Mouse (Mus musculus): ENCODE measurements around the gene Ndufc1. TPM values are rescaled to one million over a fixed set of nuclear protein-coding genes. Genes with fewer than 3 reads are reported as not detected.

Ndufc1 gene
- polyA plus RNA-seq, 2 experiments, result 150 to 493 TPM

DNA sequence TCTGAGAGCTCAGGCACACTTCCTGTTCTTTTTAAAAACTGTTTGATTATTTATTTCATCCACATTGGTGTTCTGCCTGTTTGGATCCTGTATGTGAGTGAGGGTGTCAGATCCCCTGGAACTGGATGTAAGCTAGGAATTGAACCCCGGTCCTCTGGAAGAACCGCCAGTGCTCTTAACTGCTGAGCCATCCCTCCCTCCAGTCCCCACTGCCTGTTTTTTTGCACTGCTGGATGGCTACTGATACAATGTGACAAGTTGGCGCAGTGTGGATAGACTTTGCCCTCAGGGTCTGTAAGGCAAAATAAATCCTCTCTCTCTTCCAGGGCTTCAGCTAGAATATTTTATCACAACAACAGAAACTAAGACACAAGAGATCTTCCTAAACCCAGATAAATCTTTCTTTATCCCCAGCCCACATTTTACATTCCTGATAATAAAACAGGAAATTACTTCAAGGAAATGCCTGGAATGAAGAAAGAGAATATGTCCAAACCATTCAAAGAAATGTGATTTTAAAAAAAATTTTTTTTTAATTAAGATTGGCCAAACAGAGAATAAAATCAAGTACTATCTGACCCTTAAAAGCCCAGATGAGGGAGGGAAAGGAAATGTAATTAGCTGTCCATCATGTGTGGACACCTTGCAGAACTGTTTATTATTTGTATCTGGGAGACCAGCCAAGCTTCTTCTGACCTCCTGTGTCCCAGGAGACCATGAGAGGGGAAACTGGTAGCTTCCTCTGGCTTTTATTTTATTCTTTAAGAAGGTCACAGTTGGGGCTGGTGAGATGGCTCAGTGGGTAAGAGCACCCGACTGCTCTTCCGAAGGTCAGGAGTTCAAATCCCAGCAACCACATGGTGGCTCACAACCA lies 28.8 kb downstream of the Ndufc1 start:
- WGBS (ENCODE audit: insufficient replicate concordance), result 68% methylated on average over 5 of the region's 5 CpGs
- Histone ChIP-seq H3K4me2 (ENCODE audit: low read depth) (no peak overlapping the region), H3K27ac (no peak overlapping the region), H3K27me3 (ENCODE audit: control insufficient read depth, insufficient read depth, low read length) (no peaks in the 10 kb centered on the region), H3K36me3 (replicated peaks; ENCODE audit: control insufficient read depth, insufficient read depth, low read depth) (no peaks in the 10 kb centered on the region), H3K9ac (replicated peaks) (no peak overlapping the region), H3K4me3 (ENCODE audit: insufficient read depth in 1 of 2, low read depth in 2 of 2, low read length in 2 of 2) (no peak overlapping the region), H3K4me1 (replicated peaks; ENCODE audit: control insufficient read depth in 2 of 2, insufficient read depth in 2 of 2, low read length in 1 of 2) (peaks cover 8 to 22% of the 10 kb centered on the region in 2 experiments), H3K9me3 (ENCODE audit: control insufficient read depth, low read length) (no peaks in the 10 kb centered on the region)
- TF ChIP-seq EP300 (IDR thresholded peaks at IDR 0.05; ENCODE audit: low read depth), result no peak
- TF ChIP-seq CTCF (IDR thresholded peaks at IDR 0.05; ENCODE audit: low read depth), result no peak
- ATAC-seq (ENCODE audit: insufficient read depth), result no peak
- DNase-seq (ENCODE audit: low read depth in 3 of 3, low spot score in 3 of 3), result no peak

DNA sequence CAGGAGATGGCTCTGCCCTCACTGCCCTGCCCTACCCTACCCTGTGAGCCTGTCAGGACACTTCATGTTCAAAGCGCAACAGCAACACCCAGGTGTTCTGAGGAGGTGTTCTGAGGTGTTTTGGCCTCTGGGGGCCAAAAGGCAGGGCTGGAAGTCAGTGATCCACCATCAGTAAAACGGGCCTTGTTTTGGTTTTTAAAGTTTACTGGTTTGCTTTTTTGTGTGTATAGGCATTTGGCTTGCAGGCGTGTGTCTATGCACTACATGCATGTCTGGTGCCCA lies 30.2 kb downstream of the Ndufc1 start:
- ATAC-seq (ENCODE audit: insufficient read depth) (no peak), DNase-seq (ENCODE audit: low read depth in 3 of 3, low spot score in 3 of 3) (no peak)
- no peaks in the 10 kb centered on the region for H3K9me3 ChIP-seq (ENCODE audit: control insufficient read depth, low read length)
- peak overlapping the region; percentile 50 to 53 for H3K4me3 ChIP-seq (ENCODE audit: insufficient read depth in 1 of 2, low read depth in 2 of 2, low read length in 2 of 2)
- H3K4me2 ChIP-seq (ENCODE audit: low read depth), result peak overlapping the region; percentile 72
- peak overlapping the region; percentile 62; the same call in 1 of the 2 replicates for H3K9ac ChIP-seq (replicated peaks)
- TF ChIP-seq EP300 (IDR thresholded peaks at IDR 0.05; ENCODE audit: low read depth), result no peak
- TF ChIP-seq CTCF (IDR thresholded peaks at IDR 0.05; ENCODE audit: low read depth), result no peak
- H3K36me3 ChIP-seq (replicated peaks; ENCODE audit: control insufficient read depth, insufficient read depth, low read depth), result no peaks in the 10 kb centered on the region
- H3K27ac ChIP-seq, result no peak overlapping the region
- 76% methylated on average over 3 of the region's 3 CpGs for WGBS (ENCODE audit: insufficient replicate concordance)
- H3K4me1 ChIP-seq (replicated peaks; ENCODE audit: control insufficient read depth in 2 of 2, insufficient read depth in 2 of 2, low read length in 1 of 2), result peaks cover 8 to 22% of the 10 kb centered on the region in 2 experiments
- H3K27me3 ChIP-seq (ENCODE audit: control insufficient read depth, insufficient read depth, low read length), result no peaks in the 10 kb centered on the region

DNA sequence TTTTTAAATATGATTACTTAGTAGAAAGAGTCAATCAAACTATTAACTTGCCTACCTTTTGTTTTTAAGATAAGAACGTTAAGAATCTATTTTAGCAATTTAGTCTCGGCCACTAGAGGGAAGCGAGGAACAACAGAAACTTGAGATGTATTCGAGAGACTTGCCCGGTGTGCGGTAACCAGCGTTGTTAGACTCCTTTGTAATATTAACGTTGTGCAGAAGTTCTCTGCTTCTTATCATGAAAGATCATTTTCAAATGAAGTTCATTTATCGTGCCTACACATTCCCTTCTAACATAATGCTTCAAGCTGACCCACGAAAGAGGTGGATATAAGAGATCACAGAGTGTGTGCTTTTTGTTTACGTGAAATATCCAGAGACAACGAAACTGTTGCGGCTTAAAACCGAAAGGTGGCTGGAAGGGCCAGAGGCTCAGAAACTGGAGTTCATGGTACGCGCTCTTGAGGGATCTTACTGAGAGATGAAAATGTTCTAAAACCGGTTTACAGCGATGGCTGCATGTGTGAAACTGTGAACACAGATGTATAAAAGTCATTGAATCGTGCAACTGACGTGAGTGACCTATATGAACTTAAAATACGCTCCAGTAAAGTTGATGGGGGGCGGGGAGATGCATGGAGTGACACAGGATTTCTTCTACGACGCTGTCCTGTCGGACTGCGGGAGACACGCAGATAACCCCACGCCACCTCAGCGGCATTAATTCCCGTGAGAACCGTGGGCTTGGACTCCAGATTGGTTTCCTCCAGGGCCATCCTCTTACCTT lies 30.7 kb downstream of the Ndufc1 start:
- peak overlapping the region; percentile 50 to 53 for H3K4me3 ChIP-seq (ENCODE audit: insufficient read depth in 1 of 2, low read depth in 2 of 2, low read length in 2 of 2)
- peak overlapping the region; percentile 62 for H3K9ac ChIP-seq (replicated peaks)
- peak overlapping the region; percentile 72 for H3K4me2 ChIP-seq (ENCODE audit: low read depth)
- H3K36me3 ChIP-seq (replicated peaks; ENCODE audit: control insufficient read depth, insufficient read depth, low read depth), result no peaks in the 10 kb centered on the region
- peak overlapping the region; percentile 58 for H3K27ac ChIP-seq
- WGBS (ENCODE audit: insufficient replicate concordance), result 31% methylated on average over 31 of the region's 31 CpGs
- TF ChIP-seq CTCF (IDR thresholded peaks at IDR 0.05; ENCODE audit: low read depth), result peak; percentile 52
- no peak for TF ChIP-seq EP300 (IDR thresholded peaks at IDR 0.05; ENCODE audit: low read depth)
- no peaks in the 10 kb centered on the region for H3K9me3 ChIP-seq (ENCODE audit: control insufficient read depth, low read length)
- DNase-seq (ENCODE audit: low read depth in 3 of 3, low spot score in 3 of 3), result peak in 1 of 3 experiments; percentile 58
- no peaks in the 10 kb centered on the region for H3K27me3 ChIP-seq (ENCODE audit: control insufficient read depth, insufficient read depth, low read length)
- H3K4me1 ChIP-seq (replicated peaks; ENCODE audit: control insufficient read depth in 2 of 2, insufficient read depth in 2 of 2, low read length in 1 of 2), result peaks cover 8 to 22% of the 10 kb centered on the region in 2 experiments
- no peak for ATAC-seq (ENCODE audit: insufficient read depth)

DNA sequence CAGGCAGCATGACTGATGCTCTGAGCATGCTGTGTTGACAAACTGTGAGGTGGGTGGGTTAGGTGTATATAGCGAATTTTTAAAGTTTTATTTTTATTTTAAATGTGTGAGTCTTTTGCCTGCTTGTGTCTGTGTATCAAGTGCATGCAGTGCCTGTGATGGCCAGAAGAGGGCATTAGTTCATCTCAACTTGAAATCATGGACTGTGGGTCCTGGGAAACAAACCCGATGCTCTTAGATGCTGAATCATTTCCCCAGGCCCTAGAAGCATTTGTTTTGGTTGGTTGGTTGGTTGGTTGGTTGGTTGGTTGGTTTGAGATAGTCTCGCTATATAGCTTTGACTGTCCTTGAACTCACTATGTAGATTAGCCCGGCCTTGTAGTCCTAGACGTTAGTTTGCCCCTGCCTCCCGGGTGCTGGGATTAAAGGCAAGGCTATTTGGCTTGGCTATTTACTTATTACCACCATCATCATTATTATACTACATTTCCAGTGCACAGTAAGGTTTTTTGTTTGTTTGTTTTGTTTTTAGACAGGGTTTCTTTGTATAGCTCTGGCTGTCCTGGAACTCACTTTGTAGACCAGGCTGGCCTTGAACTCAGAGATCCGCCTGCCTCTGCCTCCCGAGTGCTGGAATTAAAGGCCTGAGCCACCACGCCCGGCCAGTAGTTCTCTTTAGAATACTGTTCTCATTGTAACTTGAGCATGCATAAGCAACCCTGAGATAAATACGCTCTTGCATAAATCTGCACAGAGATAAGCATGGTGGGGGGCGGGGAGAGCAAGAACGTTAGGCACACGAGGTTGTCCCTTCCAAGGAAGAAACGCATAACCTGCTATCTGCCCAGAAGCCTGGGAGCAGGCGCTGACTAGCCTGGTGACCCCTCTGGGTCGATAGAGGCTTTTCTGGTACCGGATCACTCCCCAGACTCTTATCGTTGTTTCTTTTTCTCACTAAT lies 33.2 kb downstream of the Ndufc1 start:
- 0 out of 2 replicates have a peak overlapping the region, but pooled peaks have one; percentile 41 for H3K27ac ChIP-seq
- peak; percentile 63 to 73 (median 64) for DNase-seq (ENCODE audit: low read depth in 3 of 3, low spot score in 3 of 3)
- 22% methylated on average over 19 of the region's 19 CpGs for WGBS (ENCODE audit: insufficient replicate concordance)

More for the DNA sequence above, 33.2 kb downstream of the Ndufc1 start:
- Histone ChIP-seq H3K36me3 (replicated peaks; ENCODE audit: control insufficient read depth, insufficient read depth, low read depth) (no peaks in the 10 kb centered on the region), H3K27me3 (ENCODE audit: control insufficient read depth, insufficient read depth, low read length) (no peaks in the 10 kb centered on the region), H3K4me2 (ENCODE audit: low read depth) (peak overlapping the region; percentile 8; the same call in 1 of the 2 replicates), H3K4me1 (replicated peaks; ENCODE audit: control insufficient read depth in 2 of 2, insufficient read depth in 2 of 2, low read length in 1 of 2) (peaks cover 8 to 22% of the 10 kb centered on the region in 2 experiments), H3K9ac (replicated peaks) (no peak overlapping the region), H3K4me3 (ENCODE audit: insufficient read depth in 1 of 2, low read depth in 2 of 2, low read length in 2 of 2) (no peak overlapping the region), H3K9me3 (ENCODE audit: control insufficient read depth, low read length) (no peaks in the 10 kb centered on the region)
- ATAC-seq (ENCODE audit: insufficient read depth), result peak; percentile 80
- TF ChIP-seq CTCF (IDR thresholded peaks at IDR 0.05; ENCODE audit: low read depth) (peak; percentile 86), EP300 (IDR thresholded peaks at IDR 0.05; ENCODE audit: low read depth) (peak; percentile 70)

Data from liver, embryonic 14.5 days (tissue).